Mouse (Mus musculus): Measurements from ENCODE around the gene Lin7c. TPM values are rescaled to one million over a fixed set of nuclear protein-coding genes. Genes with fewer than 3 reads are reported as not detected.
"Not testable (repeated sequence)": the region's sequence is repeated elsewhere in the genome, so short reads cannot be mapped to it uniquely, and the experiment has no call there.

The Lin7c gene
- polyA plus RNA-seq, 1 experiment, result 7.0 TPM

GRCm38 (mm10) chr2:109859671-109860070, 31.0 kb upstream of the Lin7c start:
- Histone ChIP-seq H3K36me3 (ENCODE audit: control insufficient read depth, insufficient read depth) (no peaks in the 10 kb centered on the region), H3ac (ENCODE audit: control insufficient read depth, insufficient read length) (no peak overlapping the region), H3K4me2 (ENCODE audit: low read depth) (no peak overlapping the region), H3K4me3 (no peak overlapping the region), H3K27me3 (ENCODE audit: control insufficient read depth, insufficient read depth, insufficient read length) (no peaks in the 10 kb centered on the region), H3K79me2 (ENCODE audit: control insufficient read depth, insufficient read depth) (no peaks in the 10 kb centered on the region)
- TF ChIP-seq USF1 (IDR thresholded peaks at IDR 0.05; ENCODE audit: low read depth) (no peak), REST (IDR thresholded peaks at IDR 0.05; ENCODE audit: insufficient read depth, insufficient read length) (no peak), TCF12 (IDR thresholded peaks at IDR 0.05; ENCODE audit: insufficient read depth, poor library complexity, severe bottlenecking) (no peak), SRF (IDR thresholded peaks at IDR 0.05; ENCODE audit: control insufficient read depth, insufficient read length, low read depth) (no peak), MYOG (IDR thresholded peaks at IDR 0.05; ENCODE audit: control insufficient read depth in 1 of 3, insufficient read depth in 1 of 3, insufficient read length in 2 of 3, low read depth in 2 of 3) (no peak), CEBPB (IDR thresholded peaks at IDR 0.05; ENCODE audit: insufficient read depth, poor library complexity, severe bottlenecking) (no peak), TCF3 (IDR thresholded peaks at IDR 0.05; ENCODE audit: insufficient read length, low read depth) (no peak), MAX (IDR thresholded peaks at IDR 0.05; ENCODE audit: low read depth) (no peak)

- no peak overlapping the region for H3ac ChIP-seq (ENCODE audit: control insufficient read depth, insufficient read length)
- no peaks in the 10 kb centered on the region for H3K36me3 ChIP-seq (ENCODE audit: control insufficient read depth, insufficient read depth)
- H3K79me2 ChIP-seq (ENCODE audit: control insufficient read depth, insufficient read depth), result no peaks in the 10 kb centered on the region
- no peak overlapping the region for H3K4me3 ChIP-seq
- TF ChIP-seq MAX (IDR thresholded peaks at IDR 0.05; ENCODE audit: low read depth), result no peak
- TF ChIP-seq POLR2AphosphoS2 (IDR thresholded peaks at IDR 0.05; ENCODE audit: insufficient read length, low read depth), result no peak
- TF ChIP-seq USF1 (IDR thresholded peaks at IDR 0.05; ENCODE audit: low read depth), result no peak
- TF ChIP-seq E2F4 (IDR thresholded peaks at IDR 0.05; ENCODE audit: insufficient read depth), result no peak
- TF ChIP-seq MYOD1 (IDR thresholded peaks at IDR 0.05; ENCODE audit: control insufficient read depth in 1 of 3, insufficient read length in 2 of 3, low read depth in 2 of 3), result no peak
- TF ChIP-seq POLR2A (IDR thresholded peaks at IDR 0.05; ENCODE audit: insufficient read length, low read depth), result no peak
- no peak for TF ChIP-seq REST (IDR thresholded peaks at IDR 0.05; ENCODE audit: insufficient read depth, insufficient read length)
- TF ChIP-seq MYOG (IDR thresholded peaks at IDR 0.05; ENCODE audit: control insufficient read depth in 1 of 3, insufficient read depth in 1 of 3, insufficient read length in 2 of 3, low read depth in 2 of 3), result no peak
- no peak for TF ChIP-seq CEBPB (IDR thresholded peaks at IDR 0.05; ENCODE audit: insufficient read depth, poor library complexity, severe bottlenecking)
- no peak for TF ChIP-seq TCF3 (IDR thresholded peaks at IDR 0.05; ENCODE audit: insufficient read length, low read depth)
- no peak for TF ChIP-seq SRF (IDR thresholded peaks at IDR 0.05; ENCODE audit: control insufficient read depth, insufficient read length, low read depth)
- no peak for TF ChIP-seq TCF12 (IDR thresholded peaks at IDR 0.05; ENCODE audit: insufficient read depth, poor library complexity, severe bottlenecking)
- H3K27me3 ChIP-seq (ENCODE audit: control insufficient read depth, insufficient read depth, insufficient read length), result no peaks in the 10 kb centered on the region
- H3K4me2 ChIP-seq (ENCODE audit: low read depth), result no peak overlapping the region
Measured at GRCm38 (mm10) chr2:109860832-109861231, 29.8 kb upstream of the Lin7c start.

GRCm38 (mm10) chr2:109879429-109879828, 11.2 kb upstream of the Lin7c start:
- H3K4me3 ChIP-seq; H3K27me3 ChIP-seq (ENCODE audit: control insufficient read depth, insufficient read depth, insufficient read length); H3K36me3 ChIP-seq (ENCODE audit: control insufficient read depth, insufficient read depth); H3ac ChIP-seq (ENCODE audit: control insufficient read depth, insufficient read length); H3K79me2 ChIP-seq (ENCODE audit: control insufficient read depth, insufficient read depth); H3K4me2 ChIP-seq (ENCODE audit: low read depth): not testable (repeated sequence)

- Histone ChIP-seq H3K27me3 (ENCODE audit: control insufficient read depth, insufficient read depth, insufficient read length) (no peaks in the 10 kb centered on the region), H3K4me3 (no peak overlapping the region), H3K79me2 (ENCODE audit: control insufficient read depth, insufficient read depth) (no peaks in the 10 kb centered on the region), H3K36me3 (ENCODE audit: control insufficient read depth, insufficient read depth) (no peaks in the 10 kb centered on the region), H3K4me2 (ENCODE audit: low read depth) (no peak overlapping the region), H3ac (ENCODE audit: control insufficient read depth, insufficient read length) (no peak overlapping the region)
- TF ChIP-seq MYOG (IDR thresholded peaks at IDR 0.05; ENCODE audit: control insufficient read depth in 1 of 3, insufficient read depth in 1 of 3, insufficient read length in 2 of 3, low read depth in 2 of 3) (no peak), POLR2AphosphoS2 (IDR thresholded peaks at IDR 0.05; ENCODE audit: insufficient read length, low read depth) (no peak), TCF3 (IDR thresholded peaks at IDR 0.05; ENCODE audit: insufficient read length, low read depth) (no peak), USF1 (IDR thresholded peaks at IDR 0.05; ENCODE audit: low read depth) (no peak), SRF (IDR thresholded peaks at IDR 0.05; ENCODE audit: control insufficient read depth, insufficient read length, low read depth) (no peak), E2F4 (IDR thresholded peaks at IDR 0.05; ENCODE audit: insufficient read depth) (no peak), MAX (IDR thresholded peaks at IDR 0.05; ENCODE audit: low read depth) (no peak), MYOD1 (IDR thresholded peaks at IDR 0.05; ENCODE audit: control insufficient read depth in 1 of 3, insufficient read length in 2 of 3, low read depth in 2 of 3) (no peak), TCF12 (IDR thresholded peaks at IDR 0.05; ENCODE audit: insufficient read depth, poor library complexity, severe bottlenecking) (no peak)
Measured at GRCm38 (mm10) chr2:109881111-109881510, 9.5 kb upstream of the Lin7c start.

- Histone ChIP-seq H3ac (ENCODE audit: control insufficient read depth, insufficient read length) (no peak overlapping the region), H3K79me2 (ENCODE audit: control insufficient read depth, insufficient read depth) (no peaks in the 10 kb centered on the region), H3K36me3 (ENCODE audit: control insufficient read depth, insufficient read depth) (no peaks in the 10 kb centered on the region), H3K4me3 (no peak overlapping the region), H3K27me3 (ENCODE audit: control insufficient read depth, insufficient read depth, insufficient read length) (no peaks in the 10 kb centered on the region), H3K4me2 (ENCODE audit: low read depth) (no peak overlapping the region)
- TF ChIP-seq MYOG (IDR thresholded peaks at IDR 0.05; ENCODE audit: control insufficient read depth in 1 of 3, insufficient read depth in 1 of 3, insufficient read length in 2 of 3, low read depth in 2 of 3), result no peak
- TF ChIP-seq SRF (IDR thresholded peaks at IDR 0.05; ENCODE audit: control insufficient read depth, insufficient read length, low read depth), result no peak
- no peak for TF ChIP-seq POLR2A (IDR thresholded peaks at IDR 0.05; ENCODE audit: insufficient read length, low read depth)
- TF ChIP-seq E2F4 (IDR thresholded peaks at IDR 0.05; ENCODE audit: insufficient read depth), result no peak
- no peak for TF ChIP-seq MYOD1 (IDR thresholded peaks at IDR 0.05; ENCODE audit: control insufficient read depth in 1 of 3, insufficient read length in 2 of 3, low read depth in 2 of 3)
- TF ChIP-seq TCF12 (IDR thresholded peaks at IDR 0.05; ENCODE audit: insufficient read depth, poor library complexity, severe bottlenecking), result no peak
- TF ChIP-seq REST (IDR thresholded peaks at IDR 0.05; ENCODE audit: insufficient read depth, insufficient read length), result no peak
- no peak for TF ChIP-seq TCF3 (IDR thresholded peaks at IDR 0.05; ENCODE audit: insufficient read length, low read depth)
- TF ChIP-seq MAX (IDR thresholded peaks at IDR 0.05; ENCODE audit: low read depth), result no peak
- TF ChIP-seq POLR2AphosphoS2 (IDR thresholded peaks at IDR 0.05; ENCODE audit: insufficient read length, low read depth), result no peak
- TF ChIP-seq CEBPB (IDR thresholded peaks at IDR 0.05; ENCODE audit: insufficient read depth, poor library complexity, severe bottlenecking), result no peak
Measured at GRCm38 (mm10) chr2:109881625-109882024, 9.0 kb upstream of the Lin7c start.

All from myocyte (in vitro differentiated cells).